Mouse (Mus musculus) E14TG2a.4 (cell line): ENCODE measurements at regions not wholly inside any gene's neighbourhood (a gene's known extent, or its start where the extent isn't known, plus 50 kb on each side); places are given as distances from the start of the nearest gene placed in this dataset.

Source experiments
- CTCF ChIP-seq: conservative IDR thresholded peaks from 2 replicates; pipeline ENCODE4 v1.5.1; 2014; ENCODE audit warnings: low read length
- POU5F1 ChIP-seq: IDR thresholded peaks from 2 replicates; pipeline ENCODE4 v1.6.1; 2014; ENCODE audit warnings: low read length, borderline replicate concordance

GRCm38 (mm10) chr13:90334934-90335740 lies 245.7 kb upstream of the Xrcc4 start:
- TF ChIP-seq CTCF (no peak), POU5F1 (no peak)
